Mouse (Mus musculus) embryonic stem cell, embryonic (primary cell): Measurements from ENCODE around the gene Hpd.

ENCODE experiments used
- CTCF ChIA-PET, 4 experiments: fragments of 300-600 bp in 2 of 4; fragments of 350-600 bp in 2 of 4; sonication (Branson Sonifier 250); formaldehyde crosslinking; loops; one replicate each; lab custom pipeline; 2022; ENCODE audit warnings: inconsistent platforms in 2 of 4; lab: Charles Lee
- POLR2A ChIA-PET, 4 experiments: fragments of 300-600 bp in 2 of 4; fragments of 350-600 bp in 2 of 4; sonication (Branson Sonifier 250); formaldehyde crosslinking; loops; one replicate each; lab custom pipeline; 2022; ENCODE audit warnings: antibody characterized with exemption in 4 of 4, inconsistent platforms in 1 of 4; lab: Charles Lee

Gene Hpd

DNA sequence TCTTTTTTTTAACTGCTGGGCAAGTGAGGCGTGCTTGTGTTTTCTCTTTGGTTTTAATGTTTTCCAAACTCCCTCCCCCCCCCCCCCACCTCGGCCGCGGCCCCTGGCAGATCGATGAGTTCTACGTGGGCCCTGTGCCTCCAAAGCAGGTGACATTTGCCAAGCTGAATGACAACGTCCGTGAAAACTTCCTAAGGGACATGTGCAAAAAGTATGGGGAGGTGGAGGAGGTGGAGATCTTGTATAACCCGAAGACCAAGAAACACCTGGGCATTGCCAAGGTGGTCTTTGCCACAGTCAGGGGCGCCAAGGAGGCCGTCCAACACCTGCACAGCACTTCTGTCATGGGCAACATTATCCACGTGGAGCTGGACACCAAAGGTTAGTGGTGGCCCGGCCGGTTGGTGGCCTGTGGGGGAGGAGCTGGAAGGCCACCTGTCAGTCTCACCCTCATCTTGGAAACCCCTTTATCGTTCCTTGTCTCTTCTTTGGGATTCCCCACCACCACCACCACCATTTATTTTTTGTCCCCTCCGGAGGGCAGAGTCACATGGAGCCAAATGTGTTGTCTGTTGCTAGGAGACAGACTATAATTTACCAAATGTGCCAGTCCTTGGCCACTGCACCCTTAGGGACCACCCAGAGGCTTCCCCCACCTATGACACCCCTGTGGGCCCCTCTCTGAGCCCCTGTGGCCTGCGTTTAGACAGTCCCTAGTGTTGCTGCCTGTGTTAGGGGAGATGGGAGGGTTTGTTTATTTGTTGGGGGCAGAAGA lies 38.4 kb downstream of the Hpd start:
- POLR2A ChIA-PET, result interaction anchor here in 3 of 4 experiments (0.6 to 11.4 kb wide), 7 partner anchors 7 to 367 kb away, joined by 3 to 473 read pairs (median 3); partner anchors contain the start of genes Rhof (in 2 of the 3), Setd1b (in 2 of the 3) and Orai1 (in 1 of the 3)
- CTCF ChIA-PET, result interaction anchor here in 2 of 4 experiments (0.5 to 3.8 kb wide), 7 partner anchors 10 to 71 kb away, joined by 3 to 30 read pairs (median 3); partner anchors contain the start of gene Rhof (in 1 of the 2)

DNA sequence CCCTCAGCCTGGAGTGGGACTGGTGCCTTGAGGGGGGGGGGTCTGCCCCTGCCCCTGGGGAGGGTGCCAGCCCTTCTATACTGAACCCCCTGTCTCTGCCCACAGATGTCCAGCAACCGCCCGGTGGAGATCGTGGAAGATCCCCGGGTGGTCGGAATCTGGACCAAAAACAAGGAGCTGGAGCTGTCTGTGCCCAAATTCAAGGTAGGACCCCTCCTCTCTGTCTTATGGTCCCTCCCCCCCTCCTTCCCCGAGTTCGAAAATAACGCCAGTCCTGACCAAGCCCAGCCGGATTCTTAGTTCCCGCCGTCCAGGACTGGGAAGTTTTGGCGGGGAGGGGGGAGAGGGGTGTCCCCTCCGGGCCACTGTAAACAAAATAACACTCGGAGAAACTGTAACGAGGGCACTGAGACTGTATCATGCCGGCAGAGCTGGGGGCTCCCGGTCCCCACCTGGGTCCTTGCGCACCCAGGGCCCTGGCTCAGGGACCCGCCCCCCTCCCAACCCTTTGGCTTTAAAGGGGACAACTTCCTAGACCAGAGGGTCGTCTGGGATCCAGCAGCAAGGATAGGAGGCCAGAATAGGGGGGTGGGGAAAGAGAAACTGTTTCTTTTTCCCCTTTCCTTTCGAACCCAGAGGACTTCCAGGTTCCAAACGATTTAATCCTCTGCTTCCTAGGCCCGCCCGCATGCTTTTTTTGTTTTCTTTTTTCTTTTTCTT lies 39.1 kb downstream of the Hpd start:
- ChIA-PET POLR2A (interaction anchor here in 3 of 4 experiments (0.6 to 11.4 kb wide), 13 partner anchors 7 to 423 kb away, joined by 3 to 473 read pairs (median 3); partner anchors contain the start of genes Rhof (in 2 of the 3), Setd1b (in 2 of the 3) and Orai1 (in 1 of the 3)), CTCF (interaction anchor here (0.5 to 3.8 kb wide), 10 partner anchors 10 to 187 kb away, joined by 3 to 30 read pairs (median 4); partner anchors contain the start of gene Rhof (in 2 of the 4))

DNA sequence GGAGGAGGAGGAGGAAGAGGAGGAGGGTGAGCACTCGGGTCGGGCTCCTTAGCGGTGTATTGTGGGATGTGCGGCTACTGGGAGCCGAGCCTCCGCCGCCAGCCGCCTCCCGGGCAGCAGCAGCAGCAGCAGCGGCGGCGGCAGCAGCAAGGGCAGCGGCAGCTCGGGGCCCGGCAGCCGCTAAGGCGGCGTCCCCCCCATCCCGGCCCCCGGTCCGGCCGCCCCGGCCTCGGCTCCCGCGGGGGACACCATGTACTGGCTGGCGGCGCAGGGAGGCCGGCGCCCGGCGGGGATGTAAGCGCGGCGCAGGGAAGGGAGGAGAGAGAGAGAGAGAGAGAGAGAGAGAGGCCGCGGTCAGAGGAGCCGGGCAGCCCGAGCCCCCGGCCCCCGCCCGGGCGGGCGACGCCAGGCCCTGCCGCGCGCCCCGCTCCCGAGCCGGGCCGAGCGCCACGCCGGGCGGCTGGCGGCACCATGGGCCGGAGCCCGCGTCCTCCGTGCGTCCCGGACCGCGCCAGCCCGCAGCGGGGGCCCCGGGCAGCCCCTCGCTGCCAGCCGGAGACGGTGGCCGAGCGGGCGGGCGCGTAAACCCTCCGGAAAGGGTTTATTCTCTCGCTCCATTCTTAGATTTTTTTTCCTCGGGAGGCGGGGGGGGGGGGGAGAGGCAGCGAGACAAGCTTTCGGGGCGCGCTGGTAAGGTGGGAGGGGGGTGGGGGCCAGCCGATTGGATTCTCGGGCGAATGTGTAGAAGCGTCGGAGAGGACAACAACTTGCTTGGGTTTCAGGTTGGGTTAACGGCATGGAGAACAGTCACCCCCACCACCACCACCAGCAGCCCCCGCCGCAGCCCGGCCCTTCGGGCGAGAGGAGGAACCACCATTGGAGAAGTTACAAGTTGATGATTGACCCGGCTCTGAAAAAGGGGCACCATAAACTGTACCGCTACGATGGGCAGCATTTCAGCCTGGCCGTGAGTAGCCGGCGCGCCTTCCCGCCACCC lies 40.1 kb downstream of the Hpd start, which contains the start of gene Setd1b:
Gene Setd1b (plus strand): TSS at position 33 of the 997 bp plus-strand sequence.
- ChIA-PET POLR2A (interaction anchor here in 3 of 4 experiments (0.6 to 11.5 kb wide), 25 partner anchors 4 to 617 kb away, joined by 3 to 473 read pairs (median 3); partner anchors contain the start of genes Rhof (in 2 of the 3), Setd1b (in 2 of the 3), Orai1 (in 1 of the 3) and Wdr66 (in 1 of the 3)), CTCF (interaction anchor here (0.8 to 3.8 kb wide), 12 partner anchors 7 to 186 kb away, joined by 3 to 30 read pairs (median 3); partner anchors contain the start of gene Rhof (in 3 of the 4))

DNA sequence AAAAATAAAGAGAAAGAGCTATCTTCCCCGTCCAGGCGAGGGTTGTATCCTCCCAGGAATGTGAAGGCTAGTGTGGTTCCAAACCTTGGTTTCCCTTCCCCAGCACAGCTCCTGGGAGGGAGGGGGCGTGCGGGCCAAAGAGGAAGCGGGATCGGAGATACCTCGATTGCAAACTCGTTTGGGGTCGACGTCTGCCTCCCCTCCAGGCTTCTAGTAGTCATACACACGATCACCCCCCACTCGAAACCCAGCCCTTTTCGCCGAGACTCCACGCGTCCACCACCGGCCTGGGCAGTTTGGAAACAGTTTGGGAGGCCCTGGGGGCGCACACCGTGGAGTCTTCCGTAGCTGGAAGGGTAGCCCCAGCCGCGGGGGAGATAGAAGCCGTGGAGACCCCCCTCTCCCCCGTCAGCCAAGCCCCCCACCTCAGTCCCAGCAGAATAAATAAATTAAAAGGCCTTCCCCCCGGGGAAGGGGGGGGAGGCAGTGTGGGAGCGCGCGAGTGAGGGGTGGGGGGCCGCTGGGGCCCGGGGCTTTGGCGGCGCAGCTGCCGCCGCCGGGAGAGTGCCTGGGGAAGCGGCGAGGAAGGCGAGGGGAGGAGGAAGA lies 40.9 kb downstream of the Hpd start:
- ChIA-PET CTCF (interaction anchor here (0.6 to 3.8 kb wide), 12 partner anchors 8 to 149 kb away, joined by 3 to 30 read pairs (median 4); partner anchors contain the start of gene Rhof (in 2 of the 4)), POLR2A (interaction anchor here in 3 of 4 experiments (0.6 to 11.5 kb wide), 24 partner anchors 4 to 222 kb away, joined by 3 to 473 read pairs (median 3); partner anchors contain the start of genes Rhof (in 2 of the 3), Setd1b (in 2 of the 3) and Orai1 (in 1 of the 3))

DNA sequence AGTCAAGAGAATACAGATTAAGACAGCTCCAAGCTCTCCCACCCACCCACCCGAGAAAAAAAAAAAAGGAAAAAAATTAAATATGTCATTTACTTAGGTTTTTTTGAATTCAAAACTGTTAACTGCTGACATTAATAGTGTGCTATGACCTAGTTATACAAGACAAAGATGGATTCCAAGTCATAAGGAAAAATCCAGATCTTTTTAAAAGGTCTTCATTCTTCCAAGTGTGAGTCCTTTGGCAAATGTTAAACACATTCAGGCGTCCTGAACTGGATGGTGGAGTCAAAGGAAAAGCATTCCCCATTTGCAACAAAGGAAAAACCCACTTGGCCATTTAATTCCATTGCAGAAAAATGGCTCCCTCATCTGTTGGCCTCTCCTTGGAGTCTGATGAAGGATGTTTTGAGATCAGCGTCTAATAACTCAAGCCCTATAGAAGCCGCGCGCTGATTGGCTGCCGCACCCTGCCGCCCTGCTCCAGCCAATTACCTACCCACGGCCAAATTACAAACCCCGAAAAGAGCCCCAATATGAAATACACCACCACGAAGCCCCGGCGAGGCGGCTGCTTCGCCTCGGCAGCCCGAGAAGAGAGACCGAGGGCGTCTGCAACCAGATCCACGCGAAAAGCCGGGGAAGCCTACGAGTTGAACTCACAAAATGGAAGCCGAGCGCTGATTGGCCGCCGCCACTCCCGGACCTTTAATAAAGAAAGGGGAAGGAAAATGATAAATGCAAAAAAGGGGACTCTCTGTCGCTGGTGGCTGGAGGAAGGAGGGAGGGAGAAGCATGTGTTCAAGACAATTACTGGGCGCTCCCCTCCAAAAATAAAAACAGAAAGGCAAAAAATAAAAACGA lies 41.6 kb downstream of the Hpd start:
- CTCF ChIA-PET, result interaction anchor here (0.6 to 3.8 kb wide), 16 partner anchors 8 to 204 kb away, joined by 3 to 30 read pairs (median 4); partner anchors contain the start of gene Rhof (in 2 of the 4)

DNA sequence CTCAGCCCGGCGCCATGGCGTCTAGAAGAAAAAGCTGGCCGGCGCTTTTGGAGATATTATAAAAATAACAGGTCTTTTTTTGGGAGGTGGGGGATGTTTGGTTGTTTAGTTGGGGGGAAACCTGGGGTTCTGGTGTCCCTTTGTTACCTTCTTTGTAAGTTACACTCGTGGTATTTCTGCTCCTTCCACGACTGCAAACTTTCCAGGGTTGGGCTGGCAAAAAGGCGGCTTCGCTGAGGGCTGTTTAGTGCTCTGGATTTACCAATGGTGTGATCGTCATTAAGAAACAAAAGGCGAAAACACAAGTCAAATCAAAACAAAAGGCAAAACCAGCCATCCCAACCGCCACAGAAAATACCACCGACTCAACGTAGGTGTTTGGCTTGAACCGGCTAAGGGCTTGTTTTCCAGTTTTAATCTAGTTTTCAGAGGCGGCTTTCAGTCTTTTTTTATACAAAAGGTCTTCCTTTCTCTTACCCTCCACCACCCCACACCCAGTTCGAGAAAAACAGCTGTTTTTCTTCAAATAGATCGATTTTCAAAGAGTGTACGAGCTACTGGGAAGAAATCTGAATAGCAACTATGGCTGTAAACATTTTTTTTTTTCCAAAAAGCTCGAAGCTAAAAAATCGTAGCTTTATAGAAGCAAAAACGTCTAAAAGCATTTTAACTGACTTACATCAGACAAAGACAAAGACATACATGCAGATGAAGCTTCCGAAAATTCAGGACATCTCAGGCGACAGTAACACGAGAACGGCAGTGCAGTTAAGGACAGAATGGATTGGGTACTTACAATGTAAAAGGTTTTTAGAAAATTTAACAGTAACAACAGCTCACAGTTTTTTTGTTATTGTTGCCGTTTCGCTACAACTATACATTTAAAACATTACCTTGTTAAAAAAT lies 42.6 kb downstream of the Hpd start:
- ChIA-PET POLR2A (interaction anchor here (0.6 to 11.5 kb wide), 36 partner anchors 6 to 1006 kb away, joined by 3 to 473 read pairs (median 4); partner anchors contain the start of genes Setd1b (in 2 of the 4), Anapc5 (in 1 of the 4), Il31 (in 1 of the 4) and Kdm2b (in 1 of the 4)), CTCF (interaction anchor here in 3 of 4 experiments (0.6 to 2.1 kb wide), 8 partner anchors 10 to 1593 kb away, joined by 3 to 15 read pairs (median 5); no protein-coding TSS in a partner anchor)

More for the DNA sequence above, 41.6 kb downstream of the Hpd start:
- POLR2A ChIA-PET, result interaction anchor here (0.6 to 11.5 kb wide), 40 partner anchors 4 to 473 kb away, joined by 3 to 473 read pairs (median 4); partner anchors contain the start of genes Orai1 (in 2 of the 4), Rhof (in 2 of the 4), Setd1b (in 2 of the 4) and Anapc5 (in 1 of the 4)

DNA sequence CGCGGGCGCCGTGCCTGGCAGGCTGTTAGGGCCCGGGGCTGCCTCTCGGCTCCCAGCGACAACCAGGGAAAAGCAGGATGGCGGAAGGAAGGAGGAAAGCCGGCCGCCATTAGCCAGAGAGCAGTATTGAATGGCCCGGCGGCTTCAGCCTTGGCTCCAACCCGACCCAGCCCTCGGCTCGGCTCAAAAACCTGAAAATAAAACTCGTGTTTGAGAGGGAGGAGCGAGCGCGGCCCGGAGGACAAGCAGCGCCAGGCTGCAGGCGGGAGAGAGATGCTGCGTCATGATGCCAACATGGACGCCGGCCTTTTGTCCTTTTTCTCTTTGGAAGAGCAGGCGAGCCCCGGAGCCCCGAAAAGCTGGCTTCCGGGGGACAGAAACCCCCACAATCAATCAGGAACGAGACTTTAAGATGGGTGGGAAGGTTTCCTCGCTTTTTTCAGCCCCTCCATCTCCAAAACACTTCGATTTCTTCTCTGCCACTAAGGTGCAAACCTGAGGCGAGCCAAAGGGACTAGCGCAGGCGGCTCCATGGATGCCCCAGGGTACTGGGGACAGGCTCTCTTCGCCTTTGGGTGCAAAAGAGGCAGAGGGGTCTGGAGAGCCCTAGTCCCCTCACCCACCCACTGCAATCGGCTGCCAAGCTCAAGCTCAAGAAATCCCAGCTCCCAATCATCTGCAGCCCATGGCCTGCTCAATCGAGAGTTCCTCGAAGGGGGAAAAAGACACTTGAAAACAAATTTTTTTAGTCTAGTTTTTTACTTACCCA lies 43.4 kb downstream of the Hpd start:
- POLR2A ChIA-PET, result interaction anchor here (0.5 to 11.5 kb wide), 54 partner anchors 7 to 1006 kb away, joined by 3 to 473 read pairs (median 4); partner anchors contain the start of genes Setd1b (in 2 of the 4), Anapc5 (in 1 of the 4), Il31 (in 1 of the 4) and Kdm2b (in 1 of the 4)
- CTCF ChIA-PET, result interaction anchor here (0.5 to 8.8 kb wide), 21 partner anchors 9 to 1592 kb away, joined by 3 to 427 read pairs (median 6); no protein-coding TSS in a partner anchor

DNA sequence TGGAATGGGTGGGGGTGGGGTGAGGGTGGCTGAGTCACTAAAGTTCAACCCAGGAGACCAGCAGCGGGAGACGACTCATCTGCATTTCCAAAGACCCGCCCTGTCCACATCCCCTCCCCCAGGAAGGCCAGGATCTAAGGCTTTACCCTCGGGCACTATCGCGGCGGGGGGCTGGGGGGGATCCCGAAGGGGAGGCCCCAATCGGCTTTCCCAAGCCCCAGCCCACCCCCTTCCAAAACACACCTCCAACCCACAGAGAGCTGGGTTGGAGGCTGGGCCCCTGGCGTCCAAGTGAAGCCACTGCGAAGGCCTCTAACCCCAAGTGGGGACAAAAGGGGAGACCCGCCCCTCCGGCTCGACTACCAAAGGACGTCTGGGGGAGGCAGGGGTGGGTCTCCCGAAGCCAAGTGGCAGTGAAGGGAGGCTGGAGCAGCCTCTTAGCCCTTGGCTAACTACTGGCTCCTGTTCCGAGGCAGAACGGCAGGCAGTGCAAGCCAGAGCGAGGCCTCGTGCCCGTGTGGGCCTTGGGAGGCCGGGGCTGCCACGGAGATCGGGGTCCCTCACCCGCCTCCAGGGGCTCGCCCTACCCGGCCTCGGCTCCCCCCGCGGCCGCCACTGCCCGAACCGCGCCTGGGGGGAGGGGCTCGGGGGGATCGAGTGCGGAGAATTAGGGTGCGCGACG lies 44.2 kb downstream of the Hpd start:
- ChIA-PET CTCF (interaction anchor here (0.5 to 8.8 kb wide), 23 partner anchors 10 to 1288 kb away, joined by 3 to 427 read pairs (median 5); no protein-coding TSS in a partner anchor), POLR2A (interaction anchor here (0.5 to 11.5 kb wide), 48 partner anchors 8 to 995 kb away, joined by 3 to 473 read pairs (median 4); partner anchors contain the start of genes Setd1b (in 2 of the 4), Anapc5 (in 1 of the 4), Mlxip (in 1 of the 4) and Orai1 (in 1 of the 4))

DNA sequence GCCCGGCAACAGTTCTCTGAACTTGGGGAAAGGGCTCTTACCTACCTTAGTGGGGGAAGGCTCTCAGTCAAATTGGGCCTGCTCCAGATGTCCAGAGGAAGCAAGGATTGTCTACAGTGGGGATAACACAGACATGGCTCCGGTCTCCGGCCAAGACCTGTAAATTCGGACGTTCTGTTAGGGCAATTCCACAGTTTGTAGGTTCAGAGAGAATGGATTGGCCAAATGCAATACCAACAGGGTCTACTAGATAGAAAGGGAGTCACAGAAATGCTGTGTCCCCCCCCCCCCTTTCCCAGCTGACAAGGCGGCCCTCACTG lies 44.7 kb downstream of the Hpd start:
- ChIA-PET POLR2A (interaction anchor here (0.5 to 11.5 kb wide), 39 partner anchors 8 to 992 kb away, joined by 3 to 473 read pairs (median 4); partner anchors contain the start of genes Psmd9 (in 2 of the 4), Setd1b (in 2 of the 4), Mlxip (in 1 of the 4) and Orai1 (in 1 of the 4)), CTCF (interaction anchor here (0.6 to 8.8 kb wide), 13 partner anchors 10 to 1258 kb away, joined by 3 to 427 read pairs (median 6); no protein-coding TSS in a partner anchor)

DNA sequence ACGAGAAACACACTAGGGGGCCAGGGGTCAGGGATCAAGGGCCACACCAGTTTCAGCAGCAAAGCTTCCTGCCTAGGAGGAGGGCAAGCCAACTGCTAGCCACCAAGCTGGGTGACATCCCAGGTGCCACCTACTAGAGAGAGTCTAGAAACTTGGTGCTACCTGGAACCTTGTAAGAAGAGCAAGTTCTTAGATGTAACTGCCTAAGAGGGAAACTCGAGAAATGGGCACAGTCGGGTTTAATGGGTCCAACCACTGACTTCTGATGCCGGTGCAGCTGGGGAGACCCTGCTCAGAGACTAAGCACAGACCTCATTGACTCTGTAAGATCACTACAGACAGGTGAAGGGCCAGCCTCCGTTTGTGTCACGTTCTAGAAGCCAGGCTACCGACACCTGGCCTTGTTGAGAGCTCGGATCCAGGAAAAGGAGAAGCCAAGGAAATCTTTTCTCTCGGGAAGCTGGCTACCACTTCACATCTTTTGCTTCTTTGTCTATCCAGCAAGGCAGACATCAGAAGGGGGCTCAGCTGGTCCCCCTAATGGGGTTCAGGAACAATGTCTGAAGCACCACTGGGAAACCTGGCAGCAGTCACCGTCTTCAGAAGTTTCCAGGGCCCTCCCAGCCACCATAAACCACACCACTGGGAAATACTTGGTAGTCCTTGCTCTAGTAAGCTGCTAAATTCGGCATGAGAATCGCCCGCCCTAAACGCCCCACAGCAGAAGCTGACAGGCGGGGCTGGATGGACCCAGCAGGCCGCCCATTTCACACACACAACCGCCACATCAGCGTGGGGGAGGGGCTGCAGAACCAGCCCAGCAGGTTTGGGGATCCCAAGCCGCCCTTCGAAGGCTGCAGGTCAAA lies 45.2 kb downstream of the Hpd start:
- POLR2A ChIA-PET, result interaction anchor here (0.5 to 11.5 kb wide), 39 partner anchors 9 to 1542 kb away, joined by 3 to 473 read pairs (median 4); partner anchors contain the start of genes Psmd9 (in 2 of the 4), Setd1b (in 2 of the 4) and Orai1 (in 1 of the 4)
- CTCF ChIA-PET, result interaction anchor here (0.6 to 8.8 kb wide), 16 partner anchors 10 to 1257 kb away, joined by 3 to 427 read pairs (median 6); partner anchors contain the start of gene Psmd9 (in 1 of the 4)

DNA sequence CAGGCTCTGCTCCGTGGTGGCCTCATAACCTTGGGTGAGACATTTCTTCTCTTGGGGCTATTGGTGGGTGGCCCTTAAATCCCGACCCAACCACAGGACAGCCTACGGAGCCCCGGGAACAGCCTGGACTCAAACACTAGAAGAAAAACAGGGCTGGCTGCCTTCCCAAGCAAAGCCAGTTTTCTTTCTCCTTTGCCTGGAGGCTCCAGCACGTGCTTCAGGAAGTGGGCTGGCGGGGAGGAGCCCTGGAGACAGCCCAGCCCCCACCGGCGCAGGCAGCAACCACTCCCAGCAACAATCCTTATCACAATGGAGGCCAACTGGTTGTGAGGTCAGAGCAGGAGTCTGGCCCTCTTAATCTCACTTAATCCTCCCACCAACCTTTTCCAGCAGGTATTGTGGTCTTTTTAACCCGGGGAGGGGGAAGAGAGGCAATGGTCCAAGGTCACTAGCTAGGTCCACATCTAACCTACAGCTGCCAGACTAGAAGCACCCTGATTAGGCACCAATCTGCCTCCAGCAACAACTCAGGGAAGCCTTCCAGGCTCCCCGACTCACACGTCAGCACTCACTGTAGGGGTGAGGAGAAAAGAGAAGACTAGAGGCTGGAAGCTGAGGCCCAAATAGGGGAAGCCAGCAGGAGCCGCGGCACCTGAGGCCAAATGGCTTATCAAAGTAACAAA lies 46.0 kb downstream of the Hpd start:
- CTCF ChIA-PET, result interaction anchor here (0.6 to 8.8 kb wide), 11 partner anchors 10 to 50 kb away, joined by 3 to 427 read pairs (median 94); partner anchors contain the start of gene Psmd9 (in 2 of the 4)
- POLR2A ChIA-PET, result interaction anchor here (0.8 to 11.5 kb wide), 32 partner anchors 8 to 1541 kb away, joined by 3 to 473 read pairs (median 6); partner anchors contain the start of genes Psmd9 (in 2 of the 4) and Setd1b (in 2 of the 4)
